Mouse (Mus musculus): ENCODE data around the gene Ptprd. TPM values are rescaled to one million over a fixed set of nuclear protein-coding genes. Genes with fewer than 3 reads are reported as not detected.

Ptprd gene
- polyA plus RNA-seq, 1 experiment from 2014 or later = 76.0 TPM

DNA sequence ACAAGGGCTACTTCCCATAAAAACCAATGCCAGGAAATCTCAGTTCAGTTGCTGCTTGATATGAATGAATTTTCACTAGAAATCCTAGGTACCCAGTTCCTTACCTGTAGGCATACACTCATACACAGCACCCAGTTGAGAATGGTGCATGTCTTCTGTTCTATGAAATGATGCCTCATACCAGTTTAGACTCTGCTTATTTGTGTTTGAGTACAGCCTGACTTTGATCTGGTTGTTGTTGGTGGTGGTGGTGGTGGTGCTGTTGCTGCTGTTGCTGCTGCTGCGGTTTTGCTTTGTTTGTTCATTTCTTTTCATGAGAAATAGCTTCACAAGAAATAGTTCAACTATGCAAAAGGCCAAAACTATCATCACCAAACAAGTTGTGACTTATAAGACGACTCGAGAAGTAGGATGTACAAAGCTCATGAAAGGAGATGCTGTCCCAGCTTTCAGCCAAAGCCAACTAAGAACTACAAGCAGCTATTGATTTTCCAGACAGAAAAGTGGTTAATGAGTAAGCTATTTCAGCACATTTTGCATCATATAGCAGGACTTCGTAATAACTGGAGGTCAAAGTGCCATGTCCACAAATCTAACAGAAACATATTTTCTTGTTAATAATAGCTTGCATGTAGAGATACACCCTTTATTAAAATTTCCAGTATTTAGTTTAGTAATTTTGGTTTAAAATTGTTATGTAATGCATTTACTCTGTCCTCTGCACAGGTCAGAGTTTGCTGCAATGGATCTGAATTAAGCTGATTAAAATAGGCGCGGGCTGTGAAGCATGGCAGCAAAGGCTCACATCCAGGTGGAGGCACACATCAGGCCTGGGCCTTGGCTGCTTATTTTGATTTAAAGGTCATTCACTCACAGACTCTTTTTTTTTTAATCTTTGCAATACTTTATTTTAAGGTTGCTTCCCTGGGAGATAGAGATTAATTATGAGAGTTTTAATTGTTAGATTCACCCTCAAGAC lies 1270.1 kb downstream of the Ptprd start:
- Histone ChIP-seq H3K4me2 (ENCODE audit: low read length) (no peak overlapping the region), H3K27me3 (ENCODE audit: control insufficient read depth, insufficient read depth, low read length) (no peaks in the 10 kb centered on the region), H3K9ac (replicated peaks; ENCODE audit: low read length) (no peak overlapping the region), H3K27ac (replicated peaks; ENCODE audit: low read depth, low read length) (no peak overlapping the region), H3K36me3 (ENCODE audit: control insufficient read depth, insufficient read depth, low read length) (no peaks in the 10 kb centered on the region), H3K4me3 (replicated peaks; ENCODE audit: low read depth, low read length) (no peak overlapping the region), H3K9me3 (ENCODE audit: control insufficient read depth, low read length) (no peaks in the 10 kb centered on the region), H3K4me1 (ENCODE audit: control insufficient read depth, insufficient read depth, low read length) (no peaks in the 10 kb centered on the region)
- ATAC-seq (ENCODE audit: low FRiP score, low TSS enrichment) (no peak), DNase-seq (no peak)
- WGBS = 80% methylated on average over 6 of the region's 6 CpGs

DNA sequence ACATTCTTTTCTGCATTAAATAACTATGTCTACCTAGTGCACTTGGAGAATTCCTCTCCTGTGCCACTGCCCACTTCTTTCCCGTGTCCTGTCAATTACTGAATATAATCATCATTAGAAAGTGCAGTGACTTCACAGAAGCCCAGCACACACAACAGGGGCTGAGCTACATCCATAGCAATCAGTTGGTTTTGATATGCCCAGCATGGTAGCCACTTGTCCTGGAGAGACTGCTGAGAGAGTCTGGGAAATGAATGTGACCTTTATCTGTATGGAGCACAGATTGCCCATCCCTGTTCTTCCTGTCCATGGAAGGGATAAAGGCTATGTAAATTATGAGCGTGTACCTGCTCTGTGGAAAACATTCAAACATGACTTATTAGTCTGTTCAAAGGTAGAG lies 1280.2 kb downstream of the Ptprd start:
- Histone ChIP-seq H3K27me3 (ENCODE audit: control insufficient read depth, insufficient read depth, low read length) (no peaks in the 10 kb centered on the region), H3K4me2 (ENCODE audit: low read length) (no peak overlapping the region), H3K9me3 (ENCODE audit: control insufficient read depth, low read length) (no peaks in the 10 kb centered on the region), H3K9ac (replicated peaks; ENCODE audit: low read length) (no peak overlapping the region), H3K27ac (replicated peaks; ENCODE audit: low read depth, low read length) (no peak overlapping the region), H3K4me3 (replicated peaks; ENCODE audit: low read depth, low read length) (no peak overlapping the region), H3K36me3 (ENCODE audit: control insufficient read depth, insufficient read depth, low read length) (no peaks in the 10 kb centered on the region), H3K4me1 (ENCODE audit: control insufficient read depth, insufficient read depth, low read length) (no peaks in the 10 kb centered on the region)
- no peak for DNase-seq
- no peak for ATAC-seq (ENCODE audit: low FRiP score, low TSS enrichment)
- WGBS = 67% methylated on average over 2 of the region's 2 CpGs

DNA sequence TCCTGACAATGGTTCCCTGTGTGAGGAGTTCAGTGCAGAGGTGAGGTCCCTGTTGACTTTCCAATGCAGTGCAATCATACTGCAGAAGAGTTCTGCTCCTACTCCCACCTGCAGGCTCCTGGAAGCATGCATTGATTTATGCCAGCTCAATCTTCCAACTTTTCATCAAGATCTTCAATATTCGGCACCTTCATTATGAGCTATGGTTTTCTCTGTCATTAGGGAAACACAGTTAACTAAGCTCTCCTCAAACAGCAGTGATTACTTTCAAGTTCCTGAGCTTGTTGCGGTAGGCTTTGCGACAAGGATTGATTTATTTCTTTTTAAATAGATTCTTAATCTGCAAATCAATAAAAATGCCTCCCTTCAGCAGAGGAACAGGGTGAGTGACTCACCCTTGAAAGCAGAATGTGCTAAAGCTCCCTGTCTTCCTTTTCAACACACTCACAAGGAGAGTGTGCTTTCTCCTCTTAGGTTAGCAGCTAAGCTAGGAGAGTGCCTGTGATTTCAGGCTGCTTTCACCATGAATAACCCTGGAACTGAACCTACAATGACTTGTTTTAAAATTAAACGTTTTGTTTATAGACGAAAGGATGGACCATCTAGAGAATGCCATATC lies 1298.1 kb downstream of the Ptprd start:
- no peak for ATAC-seq (ENCODE audit: low FRiP score, low TSS enrichment)
- no peak overlapping the region for H3K4me2 ChIP-seq (ENCODE audit: low read length)
- 77% methylated on average over 5 of the region's 5 CpGs for WGBS

DNA sequence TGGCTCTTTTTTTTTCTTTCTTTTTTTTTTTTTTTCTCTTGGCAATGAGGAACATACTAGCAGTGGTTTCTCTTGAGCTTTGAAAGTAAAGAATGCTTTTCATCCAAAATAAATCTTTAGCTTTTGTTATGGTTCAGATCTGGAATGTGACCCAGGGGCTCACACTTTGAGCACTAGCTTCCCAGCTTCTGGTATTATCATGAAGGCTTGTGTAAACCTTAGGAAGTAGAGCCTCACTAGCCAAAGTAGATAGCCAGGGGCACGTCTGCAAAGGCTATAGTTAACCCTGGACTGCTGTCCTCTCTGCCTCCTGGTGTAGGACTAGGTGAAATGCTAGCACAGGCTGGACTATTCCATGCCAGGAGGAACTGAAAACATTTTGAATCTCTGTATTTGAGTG lies 1310.1 kb downstream of the Ptprd start:
- WGBS = 17% methylated on average over 1 of the region's 1 CpGs
- Histone ChIP-seq H3K4me2 (ENCODE audit: low read length) (no peak overlapping the region), H3K27ac (replicated peaks; ENCODE audit: low read depth, low read length) (no peak overlapping the region), H3K4me1 (ENCODE audit: control insufficient read depth, insufficient read depth, low read length) (no peaks in the 10 kb centered on the region), H3K9me3 (ENCODE audit: control insufficient read depth, low read length) (no peaks in the 10 kb centered on the region), H3K36me3 (ENCODE audit: control insufficient read depth, insufficient read depth, low read length) (no peaks in the 10 kb centered on the region), H3K9ac (replicated peaks; ENCODE audit: low read length) (no peak overlapping the region), H3K4me3 (replicated peaks; ENCODE audit: low read depth, low read length) (no peak overlapping the region), H3K27me3 (ENCODE audit: control insufficient read depth, insufficient read depth, low read length) (no peaks in the 10 kb centered on the region)
- DNase-seq = no peak
- ATAC-seq (ENCODE audit: low FRiP score, low TSS enrichment) = no peak

More for the DNA sequence above, 1298.1 kb downstream of the Ptprd start:
- H3K27ac ChIP-seq (replicated peaks; ENCODE audit: low read depth, low read length) = no peak overlapping the region
- H3K36me3 ChIP-seq (ENCODE audit: control insufficient read depth, insufficient read depth, low read length) = no peaks in the 10 kb centered on the region
- H3K4me1 ChIP-seq (ENCODE audit: control insufficient read depth, insufficient read depth, low read length) = no peaks in the 10 kb centered on the region
- no peak overlapping the region for H3K4me3 ChIP-seq (replicated peaks; ENCODE audit: low read depth, low read length)
- H3K9ac ChIP-seq (replicated peaks; ENCODE audit: low read length) = no peak overlapping the region
- no peaks in the 10 kb centered on the region for H3K9me3 ChIP-seq (ENCODE audit: control insufficient read depth, low read length)
- no peak for DNase-seq
- no peaks in the 10 kb centered on the region for H3K27me3 ChIP-seq (ENCODE audit: control insufficient read depth, insufficient read depth, low read length)

DNA sequence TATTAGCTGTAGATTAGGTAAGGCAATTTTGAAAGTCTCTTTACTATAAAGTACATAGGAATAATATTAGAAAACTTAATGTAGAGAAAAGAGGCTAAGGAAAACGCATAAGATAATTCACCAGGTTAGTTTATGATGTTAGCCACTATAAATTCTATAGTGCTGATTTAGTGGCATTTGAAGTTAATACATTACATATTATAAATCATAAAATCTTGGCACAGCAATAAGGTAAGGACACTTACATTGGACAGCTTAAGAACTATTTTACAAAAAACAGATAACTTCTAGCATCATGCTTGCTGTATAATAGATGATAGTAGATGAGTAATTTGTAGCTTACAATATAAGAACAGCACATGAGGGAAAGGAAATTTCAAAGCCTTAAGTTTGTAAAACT lies 1322.1 kb downstream of the Ptprd start:
- Histone ChIP-seq H3K9me3 (ENCODE audit: control insufficient read depth, low read length) (no peaks in the 10 kb centered on the region), H3K4me3 (replicated peaks; ENCODE audit: low read depth, low read length) (no peak overlapping the region), H3K27me3 (ENCODE audit: control insufficient read depth, insufficient read depth, low read length) (no peaks in the 10 kb centered on the region), H3K4me2 (ENCODE audit: low read length) (no peak overlapping the region), H3K4me1 (ENCODE audit: control insufficient read depth, insufficient read depth, low read length) (no peaks in the 10 kb centered on the region), H3K9ac (replicated peaks; ENCODE audit: low read length) (no peak overlapping the region), H3K27ac (replicated peaks; ENCODE audit: low read depth, low read length) (no peak overlapping the region), H3K36me3 (ENCODE audit: control insufficient read depth, insufficient read depth, low read length) (no peaks in the 10 kb centered on the region)
- ATAC-seq (ENCODE audit: low FRiP score, low TSS enrichment) = no peak
- WGBS = 85% methylated on average over 1 of the region's 1 CpGs
- DNase-seq = no peak

DNA sequence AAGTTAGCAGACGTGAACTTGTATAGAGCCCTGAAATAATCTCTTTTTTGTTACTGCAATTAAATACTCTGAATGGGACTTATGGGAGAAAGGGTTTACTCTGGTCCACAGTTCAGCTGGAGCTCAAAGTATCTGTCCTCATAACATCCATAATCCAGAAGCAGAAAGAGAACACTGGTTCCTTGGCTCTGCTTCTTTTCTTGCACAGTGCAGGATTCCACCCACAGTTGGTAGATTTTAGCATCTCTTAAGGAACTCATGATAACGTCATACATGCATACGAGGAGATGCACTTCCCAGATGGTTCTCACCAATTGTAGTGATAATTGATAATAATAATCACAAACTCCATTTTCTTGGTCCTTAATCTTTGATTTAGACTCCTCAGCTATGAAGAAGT lies 1330.2 kb downstream of the Ptprd start:
- Histone ChIP-seq H3K27me3 (ENCODE audit: control insufficient read depth, insufficient read depth, low read length) (no peaks in the 10 kb centered on the region), H3K27ac (replicated peaks; ENCODE audit: low read depth, low read length) (no peak overlapping the region), H3K9ac (replicated peaks; ENCODE audit: low read length) (no peak overlapping the region), H3K4me1 (ENCODE audit: control insufficient read depth, insufficient read depth, low read length) (no peaks in the 10 kb centered on the region), H3K4me2 (ENCODE audit: low read length) (no peak overlapping the region), H3K4me3 (replicated peaks; ENCODE audit: low read depth, low read length) (no peak overlapping the region), H3K9me3 (ENCODE audit: control insufficient read depth, low read length) (no peaks in the 10 kb centered on the region), H3K36me3 (ENCODE audit: control insufficient read depth, insufficient read depth, low read length) (no peaks in the 10 kb centered on the region)
- DNase-seq = no peak
- ATAC-seq (ENCODE audit: low FRiP score, low TSS enrichment) = no peak
- WGBS = 65% methylated on average over 3 of the region's 3 CpGs

DNA sequence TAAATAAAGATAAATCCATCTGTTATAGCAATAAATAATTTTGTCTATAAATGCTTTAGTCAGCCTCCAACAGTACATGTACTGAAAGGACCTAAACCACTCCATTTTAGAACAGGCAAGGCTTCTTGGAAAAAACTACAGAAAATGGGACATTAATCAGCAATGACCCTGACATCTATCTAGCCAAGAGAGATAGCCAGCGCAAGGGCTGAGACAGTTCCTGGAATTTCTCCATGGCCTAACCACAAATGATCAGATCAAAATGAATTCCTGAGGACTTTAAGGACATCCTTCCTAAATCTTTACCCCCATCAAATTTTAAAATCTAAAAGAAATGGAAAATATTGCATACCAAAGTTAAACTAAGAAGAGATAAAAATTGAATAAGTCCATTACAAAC lies 1340.8 kb downstream of the Ptprd start:
- Histone ChIP-seq H3K4me3 (replicated peaks; ENCODE audit: low read depth, low read length) (no peak overlapping the region), H3K27me3 (ENCODE audit: control insufficient read depth, insufficient read depth, low read length) (no peaks in the 10 kb centered on the region), H3K27ac (replicated peaks; ENCODE audit: low read depth, low read length) (no peak overlapping the region), H3K9me3 (ENCODE audit: control insufficient read depth, low read length) (no peaks in the 10 kb centered on the region), H3K36me3 (ENCODE audit: control insufficient read depth, insufficient read depth, low read length) (no peaks in the 10 kb centered on the region), H3K9ac (replicated peaks; ENCODE audit: low read length) (no peak overlapping the region), H3K4me2 (ENCODE audit: low read length) (no peak overlapping the region), H3K4me1 (ENCODE audit: control insufficient read depth, insufficient read depth, low read length) (no peaks in the 10 kb centered on the region)
- ATAC-seq (ENCODE audit: low FRiP score, low TSS enrichment) = no peak
- no peak for DNase-seq
- WGBS = 100% methylated on average over 1 of the region's 1 CpGs

DNA sequence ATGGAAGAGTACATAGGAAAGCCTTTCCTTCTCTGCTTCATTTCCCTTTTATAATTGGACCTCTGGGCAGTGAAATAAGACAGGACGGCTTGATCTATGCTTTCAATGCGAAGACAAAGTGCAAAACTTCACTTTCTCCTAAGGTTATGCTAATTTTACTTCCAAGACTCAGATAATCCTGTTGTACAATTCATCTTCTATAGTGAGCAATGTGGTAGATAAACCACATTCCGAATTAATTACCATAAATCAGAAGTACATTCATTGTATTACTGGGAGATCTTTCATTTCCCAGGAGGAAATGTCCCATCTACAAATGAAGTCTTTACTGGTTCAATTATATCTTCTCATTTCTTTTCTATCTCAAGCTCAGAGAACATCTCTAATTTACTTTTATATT lies 1346.2 kb downstream of the Ptprd start:
- Histone ChIP-seq H3K9ac (replicated peaks; ENCODE audit: low read length) (no peak overlapping the region), H3K9me3 (ENCODE audit: control insufficient read depth, low read length) (0 out of 2 replicates have a peak, but pooled peaks cover 3% of the 10 kb centered on the region), H3K27me3 (ENCODE audit: control insufficient read depth, insufficient read depth, low read length) (no peaks in the 10 kb centered on the region), H3K4me2 (ENCODE audit: low read length) (no peak overlapping the region), H3K4me1 (ENCODE audit: control insufficient read depth, insufficient read depth, low read length) (no peaks in the 10 kb centered on the region), H3K27ac (replicated peaks; ENCODE audit: low read depth, low read length) (no peak overlapping the region), H3K36me3 (ENCODE audit: control insufficient read depth, insufficient read depth, low read length) (no peaks in the 10 kb centered on the region), H3K4me3 (replicated peaks; ENCODE audit: low read depth, low read length) (no peak overlapping the region)
- DNase-seq (no peak), ATAC-seq (ENCODE audit: low FRiP score, low TSS enrichment) (no peak)
- WGBS = 34% methylated on average over 3 of the region's 3 CpGs

DNA sequence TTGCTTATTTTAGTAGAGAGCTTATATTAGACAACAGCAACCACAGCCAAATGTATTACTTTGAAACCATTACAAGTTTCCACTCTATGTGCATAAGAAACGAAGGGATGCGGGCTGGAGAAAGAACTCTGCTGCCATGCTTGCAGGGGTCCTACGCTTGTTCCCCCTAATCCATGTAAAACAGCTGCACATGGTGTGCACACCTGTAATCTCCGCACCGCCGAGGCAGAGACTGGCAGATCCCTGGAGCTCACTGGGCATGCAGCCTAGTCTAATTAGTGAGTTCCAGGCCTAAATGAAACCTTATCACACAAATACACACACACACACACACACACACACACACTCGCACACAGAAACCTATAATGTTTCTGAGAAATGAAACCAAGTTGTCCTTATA lies 1365.5 kb downstream of the Ptprd start:
- no peaks in the 10 kb centered on the region for H3K9me3 ChIP-seq (ENCODE audit: control insufficient read depth, low read length)
- no peak overlapping the region for H3K4me3 ChIP-seq (replicated peaks; ENCODE audit: low read depth, low read length)
- DNase-seq (peak; percentile 14), ATAC-seq (ENCODE audit: low FRiP score, low TSS enrichment) (no peak)
- H3K9ac ChIP-seq (replicated peaks; ENCODE audit: low read length) = no peak overlapping the region
- 67% methylated on average over 7 of the region's 7 CpGs for WGBS
- no peaks in the 10 kb centered on the region for H3K27me3 ChIP-seq (ENCODE audit: control insufficient read depth, insufficient read depth, low read length)
- H3K4me2 ChIP-seq (ENCODE audit: low read length) = no peak overlapping the region
- no peak overlapping the region for H3K27ac ChIP-seq (replicated peaks; ENCODE audit: low read depth, low read length)
- no peaks in the 10 kb centered on the region for H3K4me1 ChIP-seq (ENCODE audit: control insufficient read depth, insufficient read depth, low read length)
- H3K36me3 ChIP-seq (ENCODE audit: control insufficient read depth, insufficient read depth, low read length) = no peaks in the 10 kb centered on the region
